Mouse (Mus musculus) cerebellum, postnatal 36 days (tissue): ENCODE data around the gene Adgrv1.
A peak's percentile ranks its signal among the peaks of the same experiment; 100 is the strongest.

Source experiments
- DNase-seq, 2 experiments: peaks; one replicate each; pipeline ENCODE4 v3.0.0; 2021 to 2022; ENCODE audit warnings: mixed read lengths in 2 of 2

The Adgrv1 gene

GRCm38 (mm10) chr13:81610349-81610748, 22.6 kb downstream of the Adgrv1 start:
- DNase-seq: no peak

- no peak for DNase-seq
These were observed 26.0 kb downstream of the Adgrv1 start for GRCm38 (mm10) chr13:81606991-81607390.

- no peak for DNase-seq
These were observed 35.9 kb downstream of the Adgrv1 start for GRCm38 (mm10) chr13:81596910-81597607.

- DNase-seq: no peak
These were observed 54.3 kb downstream of the Adgrv1 start for GRCm38 (mm10) chr13:81578692-81579091.

- peak; percentile 12 to 20 for DNase-seq
These were observed 62.6 kb downstream of the Adgrv1 start for GRCm38 (mm10) chr13:81570241-81570821.

- DNase-seq: no peak
These were observed 82.9 kb downstream of the Adgrv1 start for GRCm38 (mm10) chr13:81550024-81550423.

GRCm38 (mm10) chr13:81534916-81535315, 98.0 kb downstream of the Adgrv1 start:
- no peak for DNase-seq

GRCm38 (mm10) chr13:81526687-81527086, 106.3 kb downstream of the Adgrv1 start:
- no peak for DNase-seq

GRCm38 (mm10) chr13:81510142-81510541, 122.8 kb downstream of the Adgrv1 start:
- no peak for DNase-seq

- no peak for DNase-seq
These were observed 135.9 kb downstream of the Adgrv1 start for GRCm38 (mm10) chr13:81497035-81497434.

- DNase-seq: no peak
These were observed 141.0 kb downstream of the Adgrv1 start for GRCm38 (mm10) chr13:81491971-81492370.

- no peak for DNase-seq
These were observed 146.0 kb downstream of the Adgrv1 start for GRCm38 (mm10) chr13:81486980-81487379.

GRCm38 (mm10) chr13:81473750-81474149, 159.2 kb downstream of the Adgrv1 start:
- DNase-seq: no peak

GRCm38 (mm10) chr13:81466661-81467060, 166.3 kb downstream of the Adgrv1 start:
- no peak for DNase-seq

- peak in 1 of 2 experiments; percentile 9 for DNase-seq
These were observed 167.2 kb downstream of the Adgrv1 start for GRCm38 (mm10) chr13:81465794-81466193.

GRCm38 (mm10) chr13:81449630-81450029, 183.3 kb downstream of the Adgrv1 start:
- no peak for DNase-seq

- DNase-seq: no peak
These were observed 183.8 kb downstream of the Adgrv1 start for GRCm38 (mm10) chr13:81449198-81449597.

- no peak for DNase-seq
These were observed 191.5 kb downstream of the Adgrv1 start for GRCm38 (mm10) chr13:81441412-81441811.

GRCm38 (mm10) chr13:81439390-81440025, 193.4 kb downstream of the Adgrv1 start:
- peak; percentile 75 to 79 for DNase-seq

- no peak for DNase-seq
These were observed 195.9 kb downstream of the Adgrv1 start for GRCm38 (mm10) chr13:81437088-81437487.

- DNase-seq: peak; percentile 40 to 66
These were observed 205.8 kb downstream of the Adgrv1 start for GRCm38 (mm10) chr13:81426896-81427755.

- DNase-seq: no peak
These were observed 207.8 kb downstream of the Adgrv1 start for GRCm38 (mm10) chr13:81425111-81425510.

- no peak for DNase-seq
These were observed 209.0 kb downstream of the Adgrv1 start for GRCm38 (mm10) chr13:81424002-81424401.
